Mouse (Mus musculus) heart, postnatal 4 days (tissue): ENCODE data around the gene Dhx33. TPM values are rescaled to one million over a fixed set of nuclear protein-coding genes. Genes with fewer than 3 reads are reported as not detected.

ENCODE experiments used
- DNase-seq: peaks from one replicate; pipeline ENCODE4 v3.0.0; 2021
- total RNA-seq, 2 experiments: library from RNA; stranded (reverse); gene quantifications; 2 replicates each; pipeline ENCODE4 v1.2.3; 2021

Dhx33 gene
- total RNA-seq: 10 to 100 TPM; 15.0 to 16.9 TPM

DNA sequence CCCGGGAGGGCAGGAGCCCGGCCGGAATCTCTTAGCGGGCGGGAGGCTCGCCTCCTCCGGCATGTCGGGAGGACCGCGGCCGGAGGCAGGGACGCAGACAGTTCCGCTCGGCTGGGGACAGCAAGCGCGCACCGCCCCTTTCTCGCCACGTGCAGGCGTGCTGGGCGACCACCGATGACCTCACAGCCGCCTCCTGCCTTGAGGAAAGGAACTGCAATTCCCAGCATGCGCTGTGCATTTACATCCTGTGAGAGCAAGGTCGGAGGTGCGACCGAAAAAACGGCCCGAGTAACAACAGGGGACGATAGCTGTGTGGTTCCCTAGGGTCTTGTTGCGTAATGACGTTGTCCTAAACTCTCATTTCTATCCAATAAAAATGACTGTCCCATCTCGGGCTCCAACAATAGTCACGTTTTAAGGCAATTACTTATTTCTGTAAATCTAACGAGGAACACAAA, at the start of gene Dhx33:
Gene Dhx33 (minus strand): TSS at position 122 of the 458 bp plus-strand sequence.
- peak; percentile 98 for DNase-seq

DNA sequence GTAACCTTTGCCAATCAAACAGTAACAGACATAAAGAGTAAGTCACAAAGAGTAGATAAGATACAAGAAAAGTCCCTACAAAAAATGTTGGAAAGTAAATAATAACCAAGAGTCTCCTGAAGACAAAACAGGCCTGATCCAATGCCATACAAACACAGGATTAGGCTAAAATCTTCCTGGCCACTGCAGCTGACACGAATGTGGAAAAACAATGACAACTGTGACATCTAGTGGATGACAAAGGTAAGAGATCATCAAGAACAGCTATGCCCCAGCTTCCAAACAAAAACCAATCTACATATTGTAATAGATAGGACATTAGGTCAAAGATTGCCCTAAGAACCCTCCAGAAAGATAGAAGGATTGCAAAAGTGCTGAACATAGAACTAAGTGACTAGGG, 48.3 kb upstream of the Dhx33 start:
- DNase-seq: peak; percentile 13

DNA sequence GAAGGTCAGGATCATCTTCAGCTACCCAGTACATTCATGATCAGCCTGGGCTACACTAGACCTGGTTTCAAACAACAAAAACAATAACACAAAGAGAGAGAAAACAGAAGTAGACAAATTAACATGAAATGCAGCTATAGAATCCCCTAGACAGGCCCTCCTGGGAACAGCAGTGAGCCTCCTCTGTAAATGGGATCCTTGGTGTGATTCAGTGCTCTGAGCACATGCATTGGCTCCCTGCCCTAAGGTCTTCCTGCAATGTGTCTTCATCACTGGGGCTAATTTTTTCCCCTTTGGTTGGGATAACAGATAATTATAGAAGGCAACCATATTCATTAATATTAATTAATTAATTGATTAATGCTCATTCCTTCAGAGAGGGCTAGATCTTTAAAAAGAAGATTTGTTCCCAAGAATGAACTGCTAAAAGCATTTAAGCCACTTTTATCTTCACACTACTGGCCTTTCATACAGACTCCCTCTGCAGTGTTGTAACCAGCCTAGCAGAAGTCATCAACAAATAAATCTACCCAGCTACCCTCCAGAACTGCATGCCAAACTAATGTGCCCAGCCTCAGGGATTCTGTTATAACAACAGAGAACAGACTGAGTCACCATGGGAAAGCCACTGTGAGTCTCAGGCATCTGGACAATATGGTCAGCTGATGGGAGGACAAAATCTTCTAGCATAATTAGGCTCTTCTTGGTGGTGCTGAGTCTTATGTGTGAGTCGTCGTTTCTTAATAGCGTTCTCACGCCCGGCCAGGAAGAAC, 35.5 kb upstream of the Dhx33 start:
- DNase-seq: no peak

DNA sequence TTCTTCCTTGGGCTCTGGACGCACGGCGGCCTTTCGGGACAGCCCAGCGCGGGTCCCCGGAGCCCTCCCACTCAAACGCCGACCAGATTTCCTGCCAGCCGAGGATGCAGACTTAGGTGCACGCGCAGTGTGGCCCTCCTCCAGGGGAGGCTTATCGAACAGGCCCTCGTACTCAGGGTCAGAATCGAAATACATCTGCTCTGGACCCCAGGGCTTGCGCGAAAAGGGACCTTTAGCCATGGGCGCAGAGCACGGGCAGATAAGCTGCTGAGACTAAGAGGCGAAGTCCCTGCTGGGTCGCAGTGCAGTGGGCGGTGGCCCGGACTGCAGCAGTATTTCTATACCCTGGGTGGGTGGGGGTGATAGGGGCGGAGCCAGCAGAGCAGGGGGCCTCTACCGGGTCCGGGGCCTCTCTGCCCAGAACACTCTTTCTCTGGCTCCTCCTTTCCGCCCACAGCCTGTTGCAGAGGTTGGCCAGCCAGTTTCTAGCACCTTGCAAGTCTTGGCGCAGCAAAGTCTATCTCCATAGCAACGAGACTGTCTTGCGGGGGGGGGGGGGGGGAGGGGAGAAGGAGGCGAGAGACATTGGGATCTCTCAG, 29.0 kb upstream of the Dhx33 start, which contains the start of gene 6330403K07Rik:
Gene 6330403K07Rik (minus strand): TSS at position 351 of the 599 bp plus-strand sequence.
- DNase-seq: peak; percentile 54

DNA sequence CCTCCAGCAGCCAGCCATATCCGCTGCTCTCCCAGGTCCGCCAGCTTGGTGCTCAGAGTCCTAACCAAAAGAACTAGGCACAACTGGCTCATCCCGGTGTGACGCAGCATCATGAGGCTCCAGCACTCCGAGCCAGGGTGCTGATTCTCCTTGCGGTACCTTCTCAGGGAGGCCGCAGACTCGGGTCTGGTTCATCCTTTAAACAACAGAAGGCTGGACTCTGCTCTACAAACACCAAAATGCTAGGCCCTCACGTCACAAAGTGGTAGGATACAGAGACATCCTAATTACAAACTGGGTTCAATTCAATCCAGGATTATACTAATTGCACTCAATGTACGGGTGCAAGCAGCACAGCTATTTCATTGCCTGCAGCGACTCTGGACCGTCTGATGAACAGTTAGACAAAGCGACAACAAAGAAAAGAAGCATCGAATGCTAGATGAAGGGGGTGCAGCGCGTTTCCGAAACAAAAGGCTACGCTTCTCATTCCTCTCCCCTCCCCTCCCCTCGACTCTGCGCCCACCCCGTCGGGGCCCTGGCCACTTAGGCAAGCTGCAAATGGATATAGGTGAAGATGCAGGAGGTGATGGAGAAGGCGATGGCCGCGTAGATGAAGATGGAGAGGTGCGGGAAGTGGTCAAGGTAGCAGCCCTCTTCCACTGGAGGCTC, 28.4 kb upstream of the Dhx33 start:
- no peak for DNase-seq

DNA sequence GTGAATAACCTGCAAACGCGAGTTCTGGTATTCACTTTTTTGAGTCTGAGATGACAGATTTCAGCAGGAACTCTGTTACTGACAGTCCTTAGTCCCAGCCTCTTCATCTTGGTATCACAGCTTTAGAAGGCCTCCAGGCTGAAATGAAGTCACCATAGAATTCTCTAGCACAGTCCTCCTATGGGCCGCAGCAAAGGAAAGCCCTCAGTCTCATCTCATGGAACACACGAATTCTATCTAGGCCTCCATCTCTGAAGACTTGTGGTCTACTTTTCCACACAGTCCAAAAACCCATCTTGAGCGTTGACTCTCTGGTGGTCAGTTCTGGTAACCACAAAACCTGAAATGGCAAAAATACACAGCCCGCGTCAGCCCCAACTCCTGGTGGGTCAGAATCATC, 27.8 kb upstream of the Dhx33 start:
- no peak for DNase-seq

DNA sequence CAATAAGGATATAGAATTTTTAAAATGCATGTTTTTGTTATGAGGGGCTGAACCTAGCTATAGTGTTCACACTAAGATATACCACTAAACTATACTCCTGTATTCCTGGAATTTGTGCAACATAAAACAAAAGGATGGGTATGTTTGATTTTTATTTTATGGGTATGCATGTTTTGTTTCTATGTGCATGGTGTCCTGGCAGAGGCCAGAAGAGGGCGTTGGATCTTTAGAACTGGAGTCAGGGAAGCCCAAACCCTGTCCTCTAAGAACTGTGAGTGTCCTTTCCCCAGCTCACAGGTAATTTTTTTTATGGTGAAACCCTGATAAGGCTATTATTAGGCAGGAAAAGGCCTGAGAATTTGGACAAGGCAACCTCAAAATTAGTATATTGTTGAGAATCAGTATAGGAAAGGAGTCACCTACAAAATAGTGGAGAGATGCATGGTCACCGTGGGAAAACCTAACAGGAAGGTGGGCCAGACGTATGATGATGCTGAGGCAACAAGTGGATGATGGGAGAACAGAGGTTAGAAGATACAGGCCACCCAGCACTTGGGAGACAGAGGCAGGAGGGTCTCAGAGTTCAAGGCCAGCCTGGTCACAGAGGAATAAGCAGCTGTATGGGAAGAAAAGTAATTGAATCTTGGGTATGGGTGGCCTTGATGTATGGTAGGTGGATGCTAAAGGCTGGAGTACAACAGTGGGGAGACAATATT, 25.3 kb upstream of the Dhx33 start:
- no peak for DNase-seq

DNA sequence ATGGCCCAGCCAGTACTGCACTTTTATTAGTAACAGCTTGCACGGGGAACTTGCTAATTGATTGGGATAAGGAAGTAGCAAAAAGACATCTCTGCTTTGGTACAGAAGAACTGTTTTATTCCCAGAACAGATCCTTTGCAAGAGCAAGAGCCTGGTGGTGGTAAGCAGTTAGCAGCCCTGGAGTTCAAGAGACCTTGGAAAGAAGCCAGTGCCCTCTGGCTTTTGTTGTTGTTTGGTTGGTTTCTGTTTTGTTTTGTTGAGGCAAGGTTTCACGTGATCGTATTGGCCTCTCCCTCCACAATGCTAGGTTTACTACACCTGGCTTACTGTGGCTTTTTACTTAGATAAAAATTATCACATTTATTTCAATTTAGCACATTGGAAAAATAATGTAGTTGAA, 24.0 kb upstream of the Dhx33 start:
- no peak for DNase-seq

DNA sequence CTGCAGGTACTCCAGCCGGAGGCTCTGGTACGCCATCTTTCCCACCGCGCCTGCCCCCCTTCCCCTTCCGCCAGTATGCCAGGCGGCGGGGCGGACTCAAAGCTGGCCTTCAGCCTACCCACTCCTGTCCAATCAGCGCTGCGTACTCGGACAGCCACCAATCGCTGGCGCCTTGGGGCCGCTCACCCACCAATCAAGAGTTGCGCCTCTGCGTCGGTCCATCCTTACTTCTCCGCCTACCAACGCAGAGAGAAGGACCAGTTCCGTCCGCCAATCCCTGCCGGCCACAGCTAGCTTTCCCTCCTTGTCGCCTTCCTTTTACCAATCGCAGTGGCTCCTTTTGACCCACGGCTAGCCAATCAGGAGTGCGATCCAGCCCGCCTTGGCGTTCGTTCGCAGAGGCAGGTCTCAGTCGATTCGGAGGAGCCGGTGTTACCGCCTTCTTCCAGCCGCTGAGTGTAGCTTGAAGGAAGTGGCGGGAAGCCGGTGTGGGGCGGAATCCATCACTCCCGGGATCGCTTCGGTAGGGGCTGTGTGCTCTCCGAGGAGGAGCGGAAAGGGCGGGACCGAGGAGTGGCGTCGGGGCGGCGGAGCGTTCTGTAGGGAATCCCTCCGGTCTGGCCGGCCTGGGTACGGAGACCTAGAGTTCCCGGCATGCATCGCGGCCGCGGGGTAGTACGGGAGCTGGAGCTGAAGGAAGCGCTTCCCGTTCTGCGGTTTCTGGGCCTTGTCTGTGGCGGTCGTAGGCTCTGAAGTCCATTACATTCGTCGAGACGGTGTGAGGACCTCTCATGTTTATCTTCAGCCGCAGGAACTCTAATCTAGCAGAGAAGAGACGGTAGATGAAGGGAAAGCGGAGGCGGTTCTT, 15.2 kb upstream of the Dhx33 start, which contains the start of the genes Mis12 and Derl2:
Gene Mis12 (plus strand): TSS at position 411 of the 868 bp plus-strand sequence.
Gene Derl2 (minus strand): TSS at position 641 of the 868 bp plus-strand sequence.
- DNase-seq: peak; percentile 98

DNA sequence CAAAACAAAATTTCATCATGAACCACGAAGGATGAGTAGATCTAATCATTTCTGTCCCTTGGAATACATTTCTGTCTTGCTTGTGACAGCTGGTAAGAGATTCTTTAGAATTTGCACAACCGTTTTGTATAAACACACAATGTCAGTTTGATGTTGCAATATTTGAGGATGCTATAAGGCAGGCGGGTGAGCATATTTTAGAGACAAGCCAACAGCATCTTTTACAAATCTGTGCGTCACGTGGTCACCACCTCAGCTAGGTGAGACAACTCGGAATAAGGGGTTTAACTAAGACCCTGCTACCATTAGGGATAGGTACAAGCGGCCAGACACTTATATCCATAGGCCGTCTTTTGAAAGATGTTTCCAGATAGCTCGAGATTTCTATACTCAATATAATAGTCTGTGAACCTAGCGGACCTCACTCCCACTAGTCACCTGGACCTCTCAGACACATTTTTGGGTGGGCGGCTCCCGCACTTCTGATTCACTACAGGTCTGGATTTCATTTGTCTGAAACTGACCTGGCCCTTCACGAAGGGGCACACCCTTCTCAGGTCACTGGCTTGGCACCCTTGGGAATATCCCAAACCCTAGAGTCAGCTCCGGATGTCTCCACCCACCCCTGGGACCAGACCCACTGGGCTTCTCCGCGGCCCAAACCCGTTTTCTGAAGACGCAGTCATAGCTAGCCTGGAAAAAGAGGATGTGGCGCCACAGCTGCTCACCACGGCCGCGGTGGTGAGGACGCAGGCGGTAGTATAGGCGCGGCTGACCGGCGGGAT, 14.4 kb upstream of the Dhx33 start:
- DNase-seq: no peak

DNA sequence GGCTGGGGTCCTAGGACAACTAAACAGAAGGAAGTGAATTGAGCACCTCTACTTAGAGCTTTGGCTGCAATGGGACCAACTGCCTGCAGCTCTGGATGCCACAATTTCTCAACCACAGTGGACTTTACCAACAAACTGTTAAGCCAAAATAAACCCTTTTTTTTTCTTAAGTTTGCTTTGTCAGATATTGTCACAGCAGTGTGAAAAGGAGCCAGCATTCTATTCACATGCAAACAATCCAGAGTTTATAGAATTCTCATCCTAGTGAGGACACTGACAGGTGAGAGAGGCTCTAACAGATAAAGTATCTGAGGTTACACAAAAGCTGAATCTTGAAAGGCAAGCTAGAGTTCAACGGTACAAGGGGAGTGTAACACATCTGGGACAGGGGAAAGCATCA, 12.8 kb upstream of the Dhx33 start:
- DNase-seq: no peak

DNA sequence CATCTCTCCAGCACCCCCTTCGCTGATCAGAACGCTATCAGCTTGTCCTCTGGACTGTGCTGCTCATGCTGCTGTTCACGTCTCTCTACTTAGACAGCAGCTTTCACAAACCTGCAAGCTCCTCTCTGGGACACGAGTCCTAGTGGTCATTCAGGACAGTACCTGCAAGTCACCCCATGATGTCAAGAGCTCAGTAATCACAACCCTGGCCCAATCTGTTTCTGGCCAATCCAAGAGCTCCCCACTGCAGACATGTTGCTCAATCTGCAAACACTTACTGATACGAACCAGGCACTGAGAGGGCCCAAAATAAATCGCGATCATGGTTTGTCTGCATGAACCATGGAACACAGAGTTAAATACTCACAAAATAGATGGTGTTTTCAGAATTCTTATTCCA, 8.5 kb upstream of the Dhx33 start:
- DNase-seq: no peak

DNA sequence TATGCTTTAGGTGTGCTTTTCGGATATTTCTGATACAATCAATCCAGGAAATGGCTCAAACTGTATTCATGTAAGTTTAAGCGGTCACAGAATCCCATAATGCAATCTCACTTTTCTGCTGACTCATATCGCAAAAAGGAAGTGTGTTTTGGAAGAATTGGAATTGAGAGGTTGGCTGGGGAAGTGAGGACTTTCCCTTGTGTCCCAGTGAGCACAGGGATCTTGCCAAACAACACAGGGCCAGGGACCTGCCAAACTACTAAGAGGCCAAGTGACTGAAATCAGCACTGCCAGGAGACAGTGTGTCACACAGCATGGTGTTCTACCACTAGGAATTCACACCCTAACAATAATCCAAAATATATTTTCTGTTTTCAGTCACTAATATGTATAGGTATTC, 4.1 kb upstream of the Dhx33 start:
- no peak for DNase-seq

DNA sequence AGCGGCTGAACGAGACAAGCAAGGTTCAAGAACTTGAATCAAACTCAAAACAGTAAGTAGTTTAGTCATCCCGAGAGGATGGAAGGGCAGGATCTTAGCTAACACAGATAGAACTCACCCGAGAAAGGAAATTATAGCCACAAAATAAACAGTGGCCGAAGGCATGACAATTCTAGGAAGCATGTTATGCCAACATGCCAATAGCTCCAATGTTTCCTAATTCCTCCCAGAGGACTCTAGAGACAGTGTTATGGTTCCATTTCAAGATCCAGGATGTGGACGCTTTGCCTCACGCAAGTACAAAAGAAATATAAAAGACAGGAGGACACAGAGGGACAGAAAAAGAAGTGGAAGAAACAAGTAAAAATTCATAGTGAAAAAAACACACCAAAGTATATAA, 3.6 kb upstream of the Dhx33 start:
- no peak for DNase-seq

DNA sequence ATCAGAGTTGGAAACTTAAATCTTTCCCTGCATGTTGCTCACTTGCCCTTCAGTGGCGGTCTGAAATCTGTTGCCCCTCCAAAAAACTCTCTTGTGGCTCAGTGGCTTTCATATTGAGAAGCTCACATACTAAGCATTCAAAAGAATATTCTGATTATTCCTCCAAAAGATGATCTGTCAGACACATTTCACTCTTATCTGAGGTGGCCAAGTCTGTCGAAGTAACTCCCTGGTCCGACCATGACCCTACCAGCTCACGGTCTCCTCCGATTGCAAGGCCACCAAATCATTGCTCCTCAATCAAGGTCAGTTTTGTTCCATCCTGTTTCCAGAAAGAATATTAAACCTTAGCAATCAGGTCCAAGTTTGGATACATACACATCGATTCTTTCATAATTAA, 2.8 kb upstream of the Dhx33 start:
- no peak for DNase-seq

DNA sequence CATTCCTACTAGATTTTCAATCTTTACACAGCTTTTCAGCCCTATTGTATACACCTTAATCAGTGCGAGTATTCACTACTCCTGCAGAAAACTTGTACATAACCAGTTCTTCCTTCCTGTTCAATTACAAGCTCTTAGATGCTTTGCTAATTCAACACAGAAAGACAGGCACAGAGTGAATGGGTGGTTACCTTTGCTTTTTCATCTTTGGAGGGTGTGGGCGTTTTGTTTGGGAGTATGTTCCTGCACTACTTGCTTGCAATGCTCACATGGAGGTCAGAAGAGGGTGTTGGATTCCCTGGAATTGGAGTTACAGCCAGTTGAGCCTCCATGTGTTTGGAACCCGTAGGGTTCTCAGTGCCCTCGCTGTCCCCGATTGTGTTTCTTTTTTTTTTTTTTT, 809 bp upstream of the Dhx33 start:
- DNase-seq: no peak

DNA sequence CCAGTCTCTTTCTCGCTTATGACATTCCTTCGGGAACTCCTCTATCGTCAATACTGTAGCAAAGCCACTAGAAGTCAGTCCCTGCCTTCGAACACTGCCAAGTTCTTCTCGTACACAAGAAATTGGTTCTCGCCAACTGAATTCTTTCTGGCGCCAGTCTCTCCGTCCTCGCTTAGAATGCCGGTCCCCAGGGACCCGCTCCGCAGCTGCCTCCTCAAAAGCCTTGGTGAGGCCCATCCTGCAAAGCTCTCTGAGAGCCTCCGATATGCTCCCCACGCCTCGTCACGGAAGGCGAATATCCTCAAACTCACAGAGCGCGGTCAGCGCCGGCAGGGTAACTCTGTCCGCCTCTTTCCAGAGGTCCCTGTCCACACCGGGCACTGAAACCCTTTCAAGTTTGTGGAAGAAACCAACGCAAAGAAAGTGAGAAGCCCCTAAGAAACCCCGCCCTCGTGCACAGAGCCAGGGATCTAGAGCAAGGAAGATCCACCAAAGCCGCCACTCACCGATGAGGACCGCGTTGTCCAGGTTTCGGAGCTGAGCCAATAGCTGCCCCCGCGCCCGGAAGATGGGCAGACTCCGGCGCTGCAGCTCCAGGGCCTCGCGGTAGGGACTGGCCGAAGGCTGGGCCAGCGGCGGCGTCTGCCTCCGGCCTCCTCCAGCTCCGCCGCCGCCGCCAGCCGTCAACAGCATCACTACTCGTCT, 474 bp downstream of the Dhx33 start:
- no peak for DNase-seq

DNA sequence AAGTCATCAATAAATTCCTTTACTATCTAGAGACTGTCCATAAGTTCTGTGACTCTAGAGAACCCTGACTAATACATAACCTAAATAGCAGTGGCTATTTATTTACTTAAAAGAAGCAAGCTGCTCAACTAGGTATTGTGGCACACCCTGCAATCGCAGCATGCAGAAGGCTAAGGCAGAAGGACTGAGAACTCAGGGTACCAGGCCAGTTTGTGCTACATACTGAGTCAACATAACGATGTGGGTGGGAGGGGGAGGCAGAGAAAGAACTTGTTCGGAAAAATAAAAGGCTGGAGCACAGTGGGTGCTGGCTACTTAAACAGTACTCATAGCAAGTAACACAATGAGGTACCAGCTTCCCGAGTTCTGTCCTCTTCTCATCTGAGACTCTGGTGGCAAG, 3.1 kb downstream of the Dhx33 start:
- DNase-seq: no peak

DNA sequence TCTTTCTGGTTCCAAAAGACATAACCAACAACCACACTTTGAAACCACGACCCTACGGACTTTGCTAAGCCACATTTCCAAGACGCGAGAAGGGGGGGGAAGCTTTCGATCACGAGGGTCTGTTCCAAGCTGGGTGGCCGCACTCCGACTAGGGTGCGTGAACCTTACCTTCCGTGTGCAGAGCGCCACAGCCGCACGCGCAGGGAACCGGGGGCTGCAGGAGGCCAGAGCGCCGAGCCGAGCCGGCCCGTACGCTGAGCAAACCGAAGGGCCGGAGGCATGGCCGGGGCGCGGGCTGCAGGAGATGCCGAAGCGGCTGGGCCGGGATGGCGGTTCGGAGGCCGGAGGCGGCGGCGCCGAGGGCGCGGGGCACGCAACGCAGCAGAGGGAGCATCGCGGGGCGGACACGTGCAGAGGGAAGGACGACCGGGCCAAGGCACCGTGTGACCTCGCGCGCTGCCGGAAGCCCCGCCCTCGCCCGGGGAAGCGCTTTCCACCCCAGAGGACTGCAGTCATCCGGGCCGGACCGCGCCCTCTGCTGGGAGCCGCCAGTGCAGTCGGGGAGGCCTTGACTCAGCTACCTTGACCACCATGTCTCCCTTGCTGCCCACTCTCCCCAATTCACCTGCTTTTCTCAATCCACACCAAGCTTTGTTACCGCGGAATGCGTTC, 21.5 kb downstream of the Dhx33 start, which contains the start of gene C1qbp:
Gene C1qbp (minus strand): TSS at position 470 of the 672 bp plus-strand sequence.
- DNase-seq: peak; percentile 98
